Mouse (Mus musculus): ENCODE data around the gene Fam89a. TPM values are rescaled to one million over a fixed set of nuclear protein-coding genes. Genes with fewer than 3 reads are reported as not detected.

Fam89a gene
- 0.43 and 0.62 TPM in 2 replicates for polyA plus RNA-seq (2015; fragmentation: Nextera tagmentation; extraction: Ambion mirVana)

DNA sequence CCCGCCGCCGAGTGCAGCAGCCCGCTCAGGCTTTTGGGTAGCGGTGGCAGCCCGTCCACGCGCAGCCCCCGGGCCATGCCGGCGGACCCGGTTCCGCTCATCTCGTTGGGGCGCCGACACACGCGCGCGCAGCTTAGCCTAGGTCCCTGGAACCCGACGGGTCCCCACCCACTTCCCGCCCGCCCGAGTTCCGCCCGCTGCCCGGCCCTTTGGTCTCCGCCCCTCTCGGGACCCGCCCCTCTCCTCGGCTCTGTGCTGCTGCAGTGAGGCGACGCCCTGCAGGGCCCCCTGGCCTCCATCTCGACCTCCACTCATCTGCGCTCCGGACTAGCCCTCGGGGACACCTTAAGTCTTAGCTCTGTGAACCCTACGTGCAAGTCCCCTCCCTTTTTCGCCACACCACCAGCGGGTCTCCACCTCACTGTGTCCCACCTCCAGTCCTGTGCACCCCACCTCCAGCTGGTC is at the start of gene Fam89a:
Gene Fam89a (minus strand): TSS at position 124 of the 465 bp plus-strand sequence.

DNA sequence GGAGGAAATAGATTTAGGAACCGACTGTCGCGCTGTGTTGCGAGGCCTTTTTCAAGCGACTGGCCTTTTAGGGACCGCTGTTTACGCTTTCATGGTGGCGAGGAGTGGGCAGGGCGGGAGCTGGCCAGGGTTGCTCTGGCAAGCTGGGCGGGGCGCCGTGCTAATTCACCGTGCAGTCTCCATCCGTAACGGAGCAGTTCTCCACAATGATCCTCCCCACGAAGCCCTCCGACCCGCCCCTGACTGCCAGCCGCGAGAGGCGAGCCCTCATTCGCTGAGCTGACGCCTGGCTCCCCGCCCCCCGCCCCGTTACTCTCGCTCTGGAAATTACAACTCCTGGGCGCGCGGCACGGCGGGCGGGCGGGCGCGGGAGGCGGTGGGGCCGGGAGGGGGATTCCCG is 41.1 kb upstream of the Fam89a start, which contains the start of gene Trim67:
Gene Trim67 (plus strand): TSS at position 385 of the 400 bp plus-strand sequence.

DNA sequence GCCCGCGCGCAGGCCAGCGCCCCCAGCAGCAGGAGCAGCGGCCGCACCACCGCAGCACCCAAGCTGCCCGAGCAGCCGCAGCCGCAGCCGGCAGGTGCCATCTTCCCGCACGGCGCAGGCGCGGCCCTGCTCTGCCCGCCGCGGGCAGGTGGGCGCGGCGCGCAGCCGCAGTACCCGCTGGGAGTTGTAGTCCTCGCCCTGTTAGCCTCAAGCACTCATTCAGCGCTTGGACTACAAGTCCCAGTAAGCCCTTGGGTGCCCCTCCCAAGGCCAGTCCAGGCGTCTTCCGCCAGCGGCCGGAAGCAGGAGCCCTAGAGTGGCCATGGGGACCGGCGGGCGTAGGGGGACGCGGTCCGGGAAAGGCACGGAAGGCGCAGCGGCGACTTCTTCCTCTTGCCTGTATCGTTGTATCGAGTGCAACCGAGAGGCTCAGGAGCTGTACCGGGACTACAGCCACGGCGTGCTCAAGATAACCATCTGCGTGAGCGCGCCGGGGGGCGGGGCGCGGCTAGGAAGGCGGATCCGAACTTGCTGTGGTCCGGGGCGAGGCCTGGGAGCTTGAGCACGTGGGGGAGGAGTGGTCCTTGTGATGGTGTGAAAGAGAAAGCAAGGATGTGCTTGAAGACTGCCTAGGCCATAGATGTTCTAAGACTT is 29.6 kb downstream of the Fam89a start, which contains the start of the genes Ttc13 and Arv1:
Gene Ttc13 (minus strand): TSS at position 122 of the 654 bp plus-strand sequence.
Gene Arv1 (plus strand): TSS at position 278 of the 654 bp plus-strand sequence.

Other genes starting within 250 kb of the Fam89a start
- 17.9 and 19.1 TPM in 2 replicates for gene Cog2, start 231.1 kb downstream of the Fam89a start, polyA plus RNA-seq (2015; fragmentation: Nextera tagmentation; extraction: Ambion mirVana)
- 0.25 and 0.42 TPM in 2 replicates for gene Agt, start 182.1 kb downstream of the Fam89a start, polyA plus RNA-seq (2015; fragmentation: Nextera tagmentation; extraction: Ambion mirVana)
- gene Capn9, start 175.7 kb downstream of the Fam89a start, polyA plus RNA-seq (2015; fragmentation: Nextera tagmentation; extraction: Ambion mirVana): 0.58 and 1.5 TPM in 2 replicates
- gene 2310022B05Rik, start 88.5 kb downstream of the Fam89a start, polyA plus RNA-seq (2015; fragmentation: Nextera tagmentation; extraction: Ambion mirVana): 20.8 and 20.9 TPM in 2 replicates
- gene Ttc13, start 29.8 kb downstream of the Fam89a start, polyA plus RNA-seq (2015; fragmentation: Nextera tagmentation; extraction: Ambion mirVana): 19.3 and 19.8 TPM in 2 replicates
- 10.5 and 12.5 TPM in 2 replicates for gene Arv1, start 29.7 kb downstream of the Fam89a start, polyA plus RNA-seq (2015; fragmentation: Nextera tagmentation; extraction: Ambion mirVana)
- not detected in 2 replicates for gene Trim67, start 41.3 kb upstream of the Fam89a start, polyA plus RNA-seq (2015; fragmentation: Nextera tagmentation; extraction: Ambion mirVana)
- 41.8 and 43.5 TPM in 2 replicates for gene Gnpat, start 111.2 kb upstream of the Fam89a start, polyA plus RNA-seq (2015; fragmentation: Nextera tagmentation; extraction: Ambion mirVana)
- gene 2810004N23Rik, start 111.3 kb upstream of the Fam89a start, polyA plus RNA-seq (2015; fragmentation: Nextera tagmentation; extraction: Ambion mirVana): 25.1 and 26.6 TPM in 2 replicates
- 5.1 and 5.8 TPM in 2 replicates for gene Exoc8, start 145.9 kb upstream of the Fam89a start, polyA plus RNA-seq (2015; fragmentation: Nextera tagmentation; extraction: Ambion mirVana)
- gene Sprtn, start 146.1 kb upstream of the Fam89a start, polyA plus RNA-seq (2015; fragmentation: Nextera tagmentation; extraction: Ambion mirVana): 7.4 and 7.9 TPM in 2 replicates
- 4.8 and 6.2 TPM in 2 replicates for gene Egln1, start 197.5 kb upstream of the Fam89a start, polyA plus RNA-seq (2015; fragmentation: Nextera tagmentation; extraction: Ambion mirVana)